Mouse (Mus musculus) liver, postnatal 0 days (tissue): Measurements from ENCODE around the gene Slc4a3.

Experiments
- CTCF ChIP-seq: sonication (generic); IDR thresholded peaks from 2 replicates; pipeline ENCODE4 v1.5.1; 2016; ENCODE audit warnings: antibody characterized with exemption, low read depth
- EP300 ChIP-seq: IDR thresholded peaks from 2 replicates; pipeline ENCODE4 v1.6.1; 2016; ENCODE audit warnings: antibody characterized with exemption, low read depth, mild to moderate bottlenecking

DNA sequence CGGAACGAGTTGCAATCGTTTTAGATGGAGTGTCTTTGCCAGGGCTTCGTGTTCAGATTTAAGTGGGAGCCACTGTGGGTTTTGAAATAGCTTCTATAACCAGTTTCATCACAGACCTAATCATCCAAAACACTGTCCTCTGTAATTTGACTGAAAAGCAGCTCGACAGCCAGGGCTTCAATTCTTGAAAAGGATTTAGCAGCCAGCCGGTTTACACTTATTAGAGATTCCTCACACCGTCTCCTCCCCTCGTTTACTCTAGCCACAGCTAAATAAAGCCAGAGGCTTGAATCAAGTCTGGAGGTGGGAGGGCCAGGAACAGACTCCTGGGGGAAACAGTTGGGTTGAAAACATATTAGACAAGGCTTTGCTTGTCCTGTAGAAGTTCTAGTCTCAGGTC, 64.5 kb downstream of the Slc4a3 start:
- TF ChIP-seq CTCF = no peak
- TF ChIP-seq EP300 = no peak
